Comparison of ENCODE assay signal across 19 mouse cellular contexts in the genomic region with DNA sequence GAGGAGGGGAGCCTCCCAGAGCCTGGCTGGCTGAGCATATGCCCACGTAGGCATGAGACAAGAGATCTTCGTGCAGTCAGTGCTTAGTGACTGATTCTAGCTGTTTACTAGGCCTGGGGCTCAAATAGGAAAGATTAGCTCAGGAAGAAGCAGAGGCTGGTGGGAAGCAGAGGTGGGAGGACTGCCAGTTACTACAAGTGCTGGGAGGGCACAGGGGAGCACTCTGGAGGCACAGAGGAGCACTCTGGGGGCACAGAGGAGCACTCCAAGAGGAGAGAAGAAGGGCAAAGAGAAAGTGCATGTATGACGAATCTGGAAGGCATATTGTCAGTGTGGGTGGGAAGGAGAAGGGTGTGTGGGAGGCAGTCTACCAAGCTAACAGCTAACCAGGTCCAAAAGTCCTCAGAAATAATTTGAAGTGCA. TPM values are rescaled to one million over a fixed set of nuclear protein-coding genes. Genes with fewer than 3 reads are reported as not detected.
DNase-seq lines count a peak whose midpoint lies in the region; ATAC-seq and TF ChIP-seq lines count a peak whose summit lies in the region.
"Had no signal": no experiment of that assay in that cellular context is flagged by ENCODE, and none has a peak within 500 bp of the region (broad histone marks: within the 10 kb centered on the region; RNA-seq: fewer than 3 reads in every experiment).

No protein-coding gene starts in this region.

- 36% methylated on average over 3 of the region's 3 CpGs for WGBS in small intestine, adult 2 months
- WGBS in forebrain, embryonic 14.5 days = 83% methylated on average over 3 of the region's 3 CpGs

- DNase-seq in frontal cortex, adult 2 months (ENCODE audit: extremely low spot score in 1 of 2, low spot score in 1 of 2) = peak; percentile 24 to 65
- no peak for DNase-seq in frontal cortex, postnatal 14 days (ENCODE audit: low spot score in 2 of 2)
- peak; percentile 3 for DNase-seq in heart, postnatal 4 days
- DNase-seq in heart, adult 11 months = no peak
- DNase-seq in right cerebral cortex, adult 2 months (ENCODE audit: low spot score in 2 of 2) = peak; percentile 33 to 61
- no peak for DNase-seq in right cerebral cortex, postnatal 4 days
- DNase-seq in forebrain, embryonic 14.5 days (ENCODE audit: low spot score) = no peak
- DNase-seq: adrenal gland, postnatal 36 days; cerebellum, postnatal 14 days; kidney, adult 2 months; kidney, postnatal 36 days; liver, postnatal 0 days; lung, postnatal 36 days; thymus, adult 2 months had no signal

- no peak overlapping the region for H3K9ac ChIP-seq in forebrain, embryonic 14.5 days (ENCODE audit: low read length)
- H3K9ac ChIP-seq: hindbrain, embryonic 15.5 days; liver, postnatal 0 days; neural tube, embryonic 13.5 days had no signal

- no peak for ATAC-seq in forebrain, embryonic 14.5 days
- ATAC-seq: activated CD4-positive, CD25-positive, alpha-beta regulatory T cell, adult 4 months; liver, postnatal 0 days had no signal

- no peak for TF ChIP-seq CTCF in small intestine, adult 2 months (IDR thresholded peaks at IDR 0.05; ENCODE audit: extremely low read depth, insufficient read length, insufficient replicate concordance, low read depth, low read length)

- peak overlapping the region; percentile 91 for H3K27ac ChIP-seq in small intestine, adult 2 months (ENCODE audit: insufficient read depth, low read depth, low read length)
- H3K27ac ChIP-seq in forebrain, embryonic 14.5 days (ENCODE audit: low read depth, low read length) = no peak overlapping the region
- H3K27ac ChIP-seq: hindbrain, embryonic 15.5 days; midbrain, embryonic 10.5 days; neural tube, embryonic 13.5 days had no signal

- H3K36me3 ChIP-seq in small intestine, adult 2 months (ENCODE audit: control insufficient read depth, insufficient read depth, low read length) = no peaks in the 10 kb centered on the region
- no peaks in the 10 kb centered on the region for H3K36me3 ChIP-seq in forebrain, embryonic 14.5 days (ENCODE audit: control insufficient read depth, insufficient read depth, low read length)
- H3K36me3 ChIP-seq: hindbrain, embryonic 15.5 days; midbrain, embryonic 10.5 days; neural tube, embryonic 13.5 days had no signal

- no peaks in the 10 kb centered on the region for H3K9me3 ChIP-seq in forebrain, embryonic 14.5 days (replicated peaks; ENCODE audit: control insufficient read depth, low read length)
- H3K9me3 ChIP-seq: hindbrain, embryonic 15.5 days; midbrain, embryonic 10.5 days; neural tube, embryonic 13.5 days had no signal

- no peaks in the 10 kb centered on the region for H3K27me3 ChIP-seq in small intestine, adult 2 months (ENCODE audit: control insufficient read depth, insufficient read depth, low read length)
- no peaks in the 10 kb centered on the region for H3K27me3 ChIP-seq in forebrain, embryonic 14.5 days (replicated peaks; ENCODE audit: control insufficient read depth, insufficient read depth, low read length)
- H3K27me3 ChIP-seq: hindbrain, embryonic 15.5 days; neural tube, embryonic 13.5 days had no signal

- no peak overlapping the region for H3K4me3 ChIP-seq in small intestine, adult 2 months (ENCODE audit: low read depth, low read length)
- H3K4me3 ChIP-seq in forebrain, embryonic 14.5 days (ENCODE audit: low read depth, low read length) = no peak overlapping the region
- H3K4me3 ChIP-seq: hindbrain, embryonic 15.5 days; midbrain, embryonic 10.5 days; neural tube, embryonic 13.5 days had no signal

- peaks cover 30% of the 10 kb centered on the region for H3K4me1 ChIP-seq in small intestine, adult 2 months (ENCODE audit: control insufficient read depth, insufficient read depth, insufficient read length, low read length)
- H3K4me1 ChIP-seq in forebrain, embryonic 14.5 days (ENCODE audit: control insufficient read depth, insufficient read depth, low read length) = no peaks in the 10 kb centered on the region
- H3K4me1 ChIP-seq: hindbrain, embryonic 15.5 days; midbrain, embryonic 10.5 days had no signal

- no peak for TF ChIP-seq POLR2A in small intestine, adult 2 months (IDR thresholded peaks at IDR 0.05; ENCODE audit: low read depth, low read length)

- no peak overlapping the region for H3K4me2 ChIP-seq in forebrain, embryonic 14.5 days (ENCODE audit: low read length)
- H3K4me2 ChIP-seq: hindbrain, embryonic 15.5 days; neural tube, embryonic 13.5 days had no signal

RNA-seq across cellular contexts. Expression of gene Etv3, which starts 30.9 kb away (rescaled TPM):
- polyA plus RNA-seq in frontal cortex, adult 2 months (2012; rRNA removed) = 15.0 and 15.7 TPM in 2 replicates
- 10 to 100 TPM; 16.8 to 17.6 TPM for total RNA-seq in heart, postnatal 4 days (2021)
- polyA plus RNA-seq in small intestine, adult 2 months (2012; rRNA removed) = 10.6 and 19.9 TPM in 2 replicates
- polyA plus RNA-seq in forebrain, embryonic 14.5 days (2014; fragmentation: Nextera tagmentation; extraction: Ambion mirVana) = 5.5 and 6.0 TPM in 2 replicates

Comparison
In these comparisons a context has a peak if more than half of its experiments do, and no peak if none do; other contexts are left out.
1. DNase-seq: peak in frontal cortex, adult 2 months (2 of 2), heart, postnatal 4 days (single experiment) and right cerebral cortex, adult 2 months (2 of 2); none in frontal cortex, postnatal 14 days (0 of 2), heart, adult 11 months (single experiment), right cerebral cortex, postnatal 4 days (single experiment) and forebrain, embryonic 14.5 days (single experiment).